Mouse (Mus musculus) neural tube, embryonic 14.5 days (tissue): ENCODE results near the gene Tsg101. TPM values are rescaled to one million over a fixed set of nuclear protein-coding genes. Genes with fewer than 3 reads are reported as not detected.

ENCODE experiments used
- ATAC-seq: fragments of 200-750 bp; cut with Nextera tagmentation; 2 replicates; pipeline ENCODE4 v1.8.0; 2017; ENCODE audit warnings: low read depth, mild to moderate bottlenecking, moderate TSS enrichment, moderate library complexity
- H3K27ac ChIP-seq: fragments of 300-500 bp; sonication (generic); 2 replicates; pipeline ENCODE4 v1.5.1; 2014; ENCODE audit warnings: low read depth, mild to moderate bottlenecking, control low read depth, low read length, moderate library complexity, mixed read lengths
- H3K27me3 ChIP-seq: fragments of 300-500 bp; sonication (generic); 2 replicates; pipeline ENCODE4 v1.6.1; 2014; ENCODE audit warnings: low read length; ENCODE audit not compliant: control insufficient read depth, insufficient read depth
- H3K36me3 ChIP-seq: fragments of 300-500 bp; sonication (generic); 2 replicates; pipeline ENCODE4 v1.6.1; 2014; ENCODE audit warnings: low read length, mixed read lengths; ENCODE audit not compliant: control insufficient read depth, insufficient read depth
- H3K4me1 ChIP-seq: fragments of 300-500 bp; sonication (generic); 2 replicates; pipeline ENCODE4 v1.6.1; 2014; ENCODE audit warnings: low read length; ENCODE audit not compliant: control insufficient read depth, insufficient read depth
- H3K4me2 ChIP-seq: fragments of 300-500 bp; sonication (generic); 2 replicates; pipeline ENCODE4 v1.6.1; 2014; ENCODE audit warnings: mild to moderate bottlenecking, low read depth, low read length, control low read depth
- H3K4me3 ChIP-seq: fragments of 300-500 bp; sonication (generic); 2 replicates; pipeline ENCODE4 v1.5.1; 2014; ENCODE audit warnings: low read depth, low read length, control low read depth, mixed read lengths
- H3K9ac ChIP-seq: fragments of 300-500 bp; sonication (generic); replicated peaks from 2 replicates; pipeline ENCODE4 v1.6.1; 2014; ENCODE audit warnings: low read depth, mild to moderate bottlenecking, control low read depth, low read length, mixed read lengths
- H3K9me3 ChIP-seq: fragments of 300-500 bp; sonication (generic); 2 replicates; pipeline ENCODE4 v1.6.1; 2016; ENCODE audit warnings: low read length; ENCODE audit not compliant: control insufficient read depth
- WGBS: fragments of 180-500 bp; shearing (Covaris S2); extraction: QIAGEN DNeasy Blood & Tissue Kit; methylation state at CpG from one replicate; pipeline ENCODE4 v1.1.7; 2014; 5-methylcytosine and 5-hydroxymethylcytosine counted together
- polyA plus RNA-seq: library from polyadenylated mRNA; unstranded; fragments of >200 nt; fragmentation: Nextera tagmentation; extraction: Ambion mirVana; gene quantifications from 2 replicates; pipeline ENCODE4 v1.2.1, GENCODE M21; 2014

The Tsg101 gene
- polyA plus RNA-seq, 1 experiment from 2014 or later, result 384 TPM

GRCm38 (mm10) chr7:46843576-46843975 is 76.2 kb downstream of the Tsg101 start:
- WGBS, result 98% methylated on average over 4 of the region's 4 CpGs
- Histone ChIP-seq H3K4me1 (no peaks in the 10 kb centered on the region; the same call in 1 of the 2 replicates), H3K9ac (no peak overlapping the region), H3K4me3 (no peak overlapping the region), H3K27ac (no peak overlapping the region), H3K9me3 (no peaks in the 10 kb centered on the region), H3K27me3 (no peaks in the 10 kb centered on the region), H3K4me2 (no peak overlapping the region), H3K36me3 (no peaks in the 10 kb centered on the region)
- ATAC-seq, result no peak

GRCm38 (mm10) chr7:46842278-46842677 is 77.5 kb downstream of the Tsg101 start:
- Histone ChIP-seq H3K27ac (no peak overlapping the region), H3K4me2 (no peak overlapping the region), H3K36me3 (no peaks in the 10 kb centered on the region), H3K4me1 (peaks cover 4% of the 10 kb centered on the region; the same call in 1 of the 2 replicates), H3K9me3 (no peaks in the 10 kb centered on the region), H3K9ac (no peak overlapping the region), H3K27me3 (no peaks in the 10 kb centered on the region), H3K4me3 (no peak overlapping the region)
- 53% methylated on average over 5 of the region's 5 CpGs for WGBS
- no peak for ATAC-seq

DNA sequence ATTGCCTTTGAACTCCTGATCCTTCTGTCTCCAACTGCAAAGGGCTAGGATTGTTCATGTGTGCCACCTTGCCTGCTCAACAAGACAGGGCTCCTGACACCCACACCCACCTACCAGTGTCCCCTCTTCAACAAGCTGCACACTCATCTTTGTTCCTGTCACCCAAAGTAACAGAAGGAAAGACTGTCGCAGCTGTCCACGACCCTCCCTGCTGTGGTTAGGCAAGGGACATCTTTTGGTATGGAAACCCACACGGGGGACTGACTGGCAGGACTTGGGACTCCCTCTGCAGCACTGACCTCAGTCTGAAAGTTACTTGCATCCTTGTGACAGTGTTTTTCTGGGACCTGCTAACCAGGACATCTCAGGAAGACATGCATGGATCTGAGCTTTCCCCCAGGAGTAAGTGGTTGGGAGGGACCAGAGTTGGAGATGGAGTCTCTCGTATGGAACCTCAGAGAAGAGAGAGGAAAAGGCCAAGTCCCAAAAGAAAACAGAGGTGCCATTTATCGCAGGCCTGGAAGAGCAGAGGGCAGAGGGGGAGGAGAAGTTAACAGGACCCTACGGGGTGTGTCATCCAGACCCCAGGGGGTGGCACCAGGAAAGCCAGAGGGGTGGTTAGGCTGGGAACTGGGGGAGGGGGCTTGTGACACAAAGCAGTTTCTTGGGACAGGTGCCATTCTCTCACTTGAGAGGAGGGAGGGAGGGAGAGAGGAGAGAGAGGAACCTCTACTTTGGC is 78.8 kb downstream of the Tsg101 start, which contains the start of gene Ldha:
Gene Ldha, plus strand, starts transcription at position 689 of the 739 bp plus-strand sequence.
- Histone ChIP-seq H3K4me2 (no peak within 1 kb of the TSS), H3K27me3 (no peaks in the 10 kb centered on the region), H3K27ac (no peak within 1 kb of the TSS), H3K9ac (no peak within 1 kb of the TSS), H3K36me3 (no peaks in the 10 kb centered on the region), H3K4me1 (0 out of 2 replicates have a peak, but pooled peaks cover 4% of the 10 kb centered on the region), H3K4me3 (no peak within 1 kb of the TSS), H3K9me3 (no peaks in the 10 kb centered on the region)
- 31% methylated on average over 6 of the region's 6 CpGs for WGBS
- no peak for ATAC-seq

- H3K9ac ChIP-seq, result no peak overlapping the region
- 0 out of 2 replicates have a peak, but pooled peaks cover 4% of the 10 kb centered on the region for H3K4me1 ChIP-seq
- H3K4me2 ChIP-seq, result no peak overlapping the region
- H3K27ac ChIP-seq, result no peak overlapping the region
- no peaks in the 10 kb centered on the region for H3K36me3 ChIP-seq
- WGBS, result 75% methylated on average over 4 of the region's 4 CpGs
- no peak overlapping the region for H3K4me3 ChIP-seq
- H3K9me3 ChIP-seq, result no peaks in the 10 kb centered on the region
- no peak for ATAC-seq
- H3K27me3 ChIP-seq, result no peaks in the 10 kb centered on the region
Measured at GRCm38 (mm10) chr7:46840326-46840725, 79.4 kb downstream of the Tsg101 start.

DNA sequence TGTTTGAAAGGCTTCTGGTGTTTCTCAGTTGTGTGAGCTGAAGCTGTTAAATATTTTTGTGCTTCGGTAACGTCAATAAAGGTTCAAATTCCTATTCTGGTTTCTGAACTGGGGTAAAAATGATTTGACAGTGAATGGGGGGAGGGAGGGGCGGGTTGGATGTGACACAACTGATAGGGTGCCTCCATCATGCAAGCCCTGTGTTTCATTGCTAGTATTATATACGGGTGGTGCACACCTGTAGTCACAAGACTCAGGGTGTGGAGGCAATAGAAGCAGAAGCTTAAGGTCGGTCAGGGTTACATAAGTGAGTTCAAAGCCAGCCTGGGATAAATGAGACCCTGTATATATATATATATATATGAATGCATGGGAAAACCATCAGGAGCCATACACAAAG is 79.9 kb downstream of the Tsg101 start:
- Histone ChIP-seq H3K4me1 (0 out of 2 replicates have a peak, but pooled peaks cover 4% of the 10 kb centered on the region), H3K36me3 (no peaks in the 10 kb centered on the region), H3K4me3 (no peak overlapping the region), H3K9ac (no peak overlapping the region), H3K4me2 (no peak overlapping the region), H3K9me3 (no peaks in the 10 kb centered on the region), H3K27ac (no peak overlapping the region), H3K27me3 (no peaks in the 10 kb centered on the region)
- no peak for ATAC-seq
- WGBS, result 80% methylated on average over 5 of the region's 5 CpGs

DNA sequence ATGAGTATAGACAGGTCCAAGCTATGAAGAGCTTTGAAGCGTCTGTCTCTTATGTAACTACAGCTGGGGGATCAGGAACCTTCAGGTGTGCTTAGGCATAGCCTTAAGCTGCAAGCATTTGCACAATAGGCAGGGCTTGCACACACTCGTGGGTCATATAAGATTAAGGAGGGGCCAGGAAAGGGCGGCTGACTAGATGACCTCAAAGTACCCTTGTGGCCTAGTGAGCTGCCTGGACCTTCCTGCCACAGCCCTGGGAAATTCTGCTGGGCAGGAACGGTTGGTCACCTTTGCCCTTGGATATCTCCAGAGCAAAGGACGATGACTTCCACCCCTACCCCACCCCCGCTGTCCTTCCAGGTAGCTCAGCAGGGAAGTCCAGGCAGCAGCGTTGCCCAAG is 80.3 kb downstream of the Tsg101 start:
- no peak overlapping the region for H3K4me3 ChIP-seq
- H3K27ac ChIP-seq, result no peak overlapping the region
- H3K9me3 ChIP-seq, result no peaks in the 10 kb centered on the region
- H3K27me3 ChIP-seq, result no peaks in the 10 kb centered on the region
- H3K9ac ChIP-seq, result no peak overlapping the region
- H3K4me2 ChIP-seq, result no peak overlapping the region
- ATAC-seq, result no peak
- 0 out of 2 replicates have a peak, but pooled peaks cover 4% of the 10 kb centered on the region for H3K4me1 ChIP-seq
- H3K36me3 ChIP-seq, result no peaks in the 10 kb centered on the region
- 46% methylated on average over 7 of the region's 7 CpGs for WGBS

Other genes with a start within 250 kb of the Tsg101 start
- gene Tph1, start 247.4 kb downstream of the Tsg101 start, polyA plus RNA-seq, result 0.43 and 0.76 TPM in 2 replicates
- 15.4 and 16.7 TPM in 2 replicates for gene Saal1, start 209.3 kb downstream of the Tsg101 start, polyA plus RNA-seq
- 0.49 and 1.0 TPM in 2 replicates for gene Saa3, start 204.3 kb downstream of the Tsg101 start, polyA plus RNA-seq
- not detected in 2 replicates for gene Saa4, start 187.4 kb downstream of the Tsg101 start, polyA plus RNA-seq
- gene Saa1, start 177.0 kb downstream of the Tsg101 start, polyA plus RNA-seq, result not detected in 2 replicates
- not detected in 2 replicates for gene Saa2, start 168.2 kb downstream of the Tsg101 start, polyA plus RNA-seq
- gene Hps5, start 123.9 kb downstream of the Tsg101 start, polyA plus RNA-seq, result 14.0 and 14.8 TPM in 2 replicates
- gene Gtf2h1, start 123.9 kb downstream of the Tsg101 start, polyA plus RNA-seq, result 40.5 and 44.9 TPM in 2 replicates
- gene Ldha, start 78.5 kb downstream of the Tsg101 start, polyA plus RNA-seq, result 427 and 481 TPM in 2 replicates
- 0.19 TPM in 1 of 2 replicates, not detected in the other for gene Ldhc, start 58.8 kb downstream of the Tsg101 start, polyA plus RNA-seq
- gene Uevld, start 38.6 kb upstream of the Tsg101 start, polyA plus RNA-seq, result 5.2 and 5.5 TPM in 2 replicates
- not detected in 2 replicates for gene Gm9999, start 63.6 kb upstream of the Tsg101 start, polyA plus RNA-seq
- 7.1 and 10.0 TPM in 2 replicates for gene Spty2d1, start 88.4 kb upstream of the Tsg101 start, polyA plus RNA-seq
- gene Tmem86a, start 130.6 kb upstream of the Tsg101 start, polyA plus RNA-seq, result 15.4 and 19.3 TPM in 2 replicates
- 152 and 182 TPM in 2 replicates for gene Ptpn5, start 213.7 kb upstream of the Tsg101 start, polyA plus RNA-seq